Mouse (Mus musculus) ovary, adult 18-20 months (tissue): Measurements from ENCODE around the gene Gpr82.

Experiments
- DNase-seq: peaks from one replicate; pipeline ENCODE4 v3.0.0; 2022; ENCODE audit warnings: low spot score, mixed read lengths

Gpr82 gene

DNA sequence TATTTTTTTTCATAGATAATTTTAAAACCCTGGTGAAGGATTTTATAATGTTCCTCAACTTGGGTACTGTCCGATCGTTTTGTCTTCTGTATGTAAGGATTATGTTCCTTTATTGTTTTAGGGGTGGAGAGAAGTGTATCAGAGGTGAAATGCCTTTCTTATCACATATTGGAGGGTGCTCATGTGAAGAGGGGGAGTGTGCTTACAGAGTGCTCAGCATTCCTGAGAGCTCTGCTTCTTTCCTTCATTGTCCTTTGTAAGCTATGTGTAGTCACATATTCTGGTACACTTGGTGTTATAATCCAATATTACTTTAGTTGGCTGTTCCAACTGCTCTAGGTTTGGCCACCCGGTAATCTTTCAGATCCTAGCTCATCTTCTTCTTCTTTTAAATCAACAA lies 39.5 kb downstream of the Gpr82 start:
- DNase-seq, result no peak

DNA sequence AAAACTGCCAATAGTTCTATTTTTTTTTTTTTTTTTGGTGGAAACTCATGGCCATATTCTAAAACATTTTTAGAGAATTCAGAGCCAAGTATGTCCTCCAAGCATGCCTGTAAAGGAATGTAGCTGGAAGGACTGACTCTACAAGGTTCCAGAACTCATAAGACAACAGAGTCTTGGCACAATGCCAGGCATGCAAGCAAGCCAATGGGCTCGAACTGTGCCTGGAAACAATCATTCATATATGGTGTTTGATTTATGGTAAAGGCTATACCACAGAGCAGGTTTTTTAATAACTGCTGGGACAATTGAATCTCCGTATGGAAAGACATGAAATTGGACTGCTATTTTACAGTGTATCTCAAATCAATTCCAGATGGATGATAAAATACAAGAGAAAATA lies 43.9 kb downstream of the Gpr82 start:
- DNase-seq, result no peak

DNA sequence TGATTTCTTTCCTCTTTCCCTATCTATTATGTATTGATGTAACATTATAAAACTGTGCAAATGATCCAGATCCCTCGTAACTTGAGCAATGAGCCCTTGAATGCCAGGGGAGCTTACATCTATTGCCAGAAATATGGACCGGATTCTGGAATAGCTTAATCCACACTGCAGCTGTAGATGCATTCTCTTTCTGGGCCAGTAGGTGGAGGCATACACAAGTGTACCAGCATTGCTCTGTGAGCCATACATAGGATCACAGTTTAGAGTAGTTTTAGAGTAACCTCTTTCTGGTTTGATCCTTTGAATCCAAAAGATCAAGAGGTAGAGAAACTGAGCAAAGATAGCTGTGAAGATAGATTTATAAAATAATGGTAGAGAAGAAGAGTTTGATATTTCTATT lies 49.0 kb downstream of the Gpr82 start:
- no peak for DNase-seq
